8 mouse cellular contexts compared by ENCODE assay signal in genomic region chr2:178413481-178414260, GRCm38 (mm10). TPM values are rescaled to one million over a fixed set of nuclear protein-coding genes. Genes with fewer than 3 reads are reported as not detected.
A peak's percentile ranks its signal among the peaks of the same experiment; 100 is the strongest.
DNase-seq lines count a peak whose midpoint lies in the region; ATAC-seq and TF ChIP-seq lines count a peak whose summit lies in the region.
"Had no signal": no experiment of that assay in that cellular context is flagged by ENCODE, and none has a peak within 500 bp of the region (broad histone marks: within the 10 kb centered on the region; RNA-seq: fewer than 3 reads in every experiment).

No protein-coding gene starts in this region.

- no peaks in the 10 kb centered on the region for H3K36me3 ChIP-seq in E14TG2a.4 (ENCODE audit: insufficient read depth, low read length)
- no peaks in the 10 kb centered on the region for H3K36me3 ChIP-seq in ES-Bruce4 (ENCODE audit: control insufficient read depth, insufficient read depth, low read length, poor library complexity, severe bottlenecking)
- peaks cover 8% of the 10 kb centered on the region for H3K36me3 ChIP-seq in embryonic facial prominence, embryonic 10.5 days (replicated peaks)
- H3K36me3 ChIP-seq in heart, embryonic 15.5 days, result peaks cover 10% of the 10 kb centered on the region
- H3K36me3 ChIP-seq in neural tube, embryonic 11.5 days (ENCODE audit: control insufficient read depth, insufficient read depth, low read length), result no peaks in the 10 kb centered on the region

- H3K4me1 ChIP-seq in E14TG2a.4 (replicated peaks; ENCODE audit: low read depth, low read length) (peaks cover 21% of the 10 kb centered on the region), ES-Bruce4 (ENCODE audit: control insufficient read depth, insufficient read depth, low read length) (no peaks in the 10 kb centered on the region)
- H3K4me1 ChIP-seq in embryonic facial prominence, embryonic 10.5 days, result peaks cover 29% of the 10 kb centered on the region
- H3K4me1 ChIP-seq in heart, embryonic 15.5 days (replicated peaks), result peaks cover 55% of the 10 kb centered on the region
- peaks cover 11% of the 10 kb centered on the region for H3K4me1 ChIP-seq in neural tube, embryonic 11.5 days (ENCODE audit: control insufficient read depth, insufficient read depth, low read length)

- WGBS in embryonic facial prominence, embryonic 10.5 days, result 17% methylated on average over 75 of the region's 75 CpGs
- WGBS in heart, embryonic 15.5 days, result 12% methylated on average over 75 of the region's 75 CpGs
- 16% methylated on average over 75 of the region's 75 CpGs for WGBS in neural tube, embryonic 11.5 days

- no peak for ATAC-seq in heart, embryonic 15.5 days (replicated peaks; ENCODE audit: insufficient number of reproducible peaks, insufficient read depth, low FRiP score, low read depth)
- peak; percentile 10; the same call in 1 of the 2 replicates for ATAC-seq in neural tube, embryonic 11.5 days (ENCODE audit: insufficient read depth, low FRiP score, low TSS enrichment)

- intact Hi-C loops in left cerebral cortex, adult 2 months (cut with DNase I), result no loop called here

- peak overlapping the region; percentile 80 for H3K4me3 ChIP-seq in E14TG2a.4 (replicated peaks; ENCODE audit: low read length)
- peak overlapping the region; percentile 73 for H3K4me3 ChIP-seq in ES-Bruce4 (ENCODE audit: low read depth, low read length)
- H3K4me3 ChIP-seq in embryonic facial prominence, embryonic 10.5 days, result peak overlapping the region; percentile 78
- peak overlapping the region; percentile 74 for H3K4me3 ChIP-seq in heart, embryonic 15.5 days
- peak overlapping the region; percentile 64 for H3K4me3 ChIP-seq in left cerebral cortex, adult 2 months
- peak overlapping the region; percentile 69 for H3K4me3 ChIP-seq in neural tube, embryonic 11.5 days (ENCODE audit: low read depth, low read length)
- H3K4me3 ChIP-seq: myocyte had no signal

- no peak for TF ChIP-seq CTCF in E14TG2a.4 (conservative IDR thresholded peaks at IDR 0.05; ENCODE audit: low read length)
- no peak for TF ChIP-seq CTCF in ES-Bruce4 (IDR thresholded peaks at IDR 0.05; ENCODE audit: low read depth, low read length)
- no peak for TF ChIP-seq CTCF in left cerebral cortex, adult 2 months (IDR thresholded peaks at IDR 0.05)

- TF ChIP-seq EP300 in ES-Bruce4 (IDR thresholded peaks at IDR 0.05; ENCODE audit: insufficient read depth, low read depth, low read length), result no peak

- H3K27ac ChIP-seq in ES-Bruce4 (ENCODE audit: insufficient read depth, low read length), result no peak overlapping the region
- peak overlapping the region; percentile 79 for H3K27ac ChIP-seq in embryonic facial prominence, embryonic 10.5 days (replicated peaks)
- peak overlapping the region; percentile 94 for H3K27ac ChIP-seq in heart, embryonic 15.5 days
- peak overlapping the region; percentile 92 for H3K27ac ChIP-seq in left cerebral cortex, adult 2 months
- H3K27ac ChIP-seq in neural tube, embryonic 11.5 days (ENCODE audit: low read depth, low read length), result no peak overlapping the region

- peak overlapping the region; percentile 99 for H3K4me2 ChIP-seq in heart, embryonic 15.5 days
- peak overlapping the region; percentile 60 for H3K4me2 ChIP-seq in neural tube, embryonic 11.5 days (ENCODE audit: low read depth)

- no peak for DNase-seq in embryonic facial prominence, embryonic 10.5 days (ENCODE audit: low spot score)
- peak; percentile 57 to 62 for DNase-seq in left cerebral cortex, adult 2 months (ENCODE audit: extremely low spot score in 1 of 2, low spot score in 2 of 2)
- DNase-seq in neural tube, embryonic 11.5 days (ENCODE audit: low spot score), result peak; percentile 21
- no peak for DNase-seq in c-Kit-positive CD71-positive TER-119-positive erythroid progenitor cells, embryonic 14.5 days (ENCODE audit: low spot score)

- peaks cover 7% of the 10 kb centered on the region; the same call in 1 of the 2 replicates for H3K9me3 ChIP-seq in E14TG2a.4 (ENCODE audit: low read length)
- no peaks in the 10 kb centered on the region for H3K9me3 ChIP-seq in ES-Bruce4 (replicated peaks; ENCODE audit: control insufficient read depth, insufficient read depth, low read length, poor library complexity, severe bottlenecking)
- no peaks in the 10 kb centered on the region for H3K9me3 ChIP-seq in embryonic facial prominence, embryonic 10.5 days
- H3K9me3 ChIP-seq in heart, embryonic 15.5 days (replicated peaks), result no peaks in the 10 kb centered on the region
- H3K9me3 ChIP-seq in neural tube, embryonic 11.5 days (ENCODE audit: control insufficient read depth, low read length), result no peaks in the 10 kb centered on the region

- peaks cover 69% of the 10 kb centered on the region for H3K27me3 ChIP-seq in E14TG2a.4 (ENCODE audit: insufficient read depth, low read length)
- peaks cover 1% of the 10 kb centered on the region for H3K27me3 ChIP-seq in ES-Bruce4 (ENCODE audit: control insufficient read depth, insufficient read depth, low read length, poor library complexity, severe bottlenecking)
- H3K27me3 ChIP-seq in embryonic facial prominence, embryonic 10.5 days (replicated peaks; ENCODE audit: low read depth, poor library complexity, severe bottlenecking), result peaks cover 57% of the 10 kb centered on the region
- H3K27me3 ChIP-seq in heart, embryonic 15.5 days, result peaks cover 5% of the 10 kb centered on the region; the same call in 1 of the 2 replicates
- peaks cover 12% of the 10 kb centered on the region for H3K27me3 ChIP-seq in neural tube, embryonic 11.5 days (ENCODE audit: control insufficient read depth, insufficient read depth, low read length)

- TF ChIP-seq POLR2A in ES-Bruce4 (IDR thresholded peaks at IDR 0.05; ENCODE audit: insufficient read depth, low read length), result no peak

- H3K9ac ChIP-seq in ES-Bruce4 (ENCODE audit: low read depth, poor library complexity, severe bottlenecking), result peak overlapping the region; percentile 49
- peak overlapping the region; percentile 70 for H3K9ac ChIP-seq in heart, embryonic 15.5 days
- H3K9ac ChIP-seq in neural tube, embryonic 11.5 days (ENCODE audit: low read length), result peak overlapping the region; percentile 37

RNA-seq across cellular contexts. Expression of gene Ppp1r3d, which starts 0.6 kb away (rescaled TPM):
- 0.27 and 0.73 TPM in 2 replicates for polyA plus RNA-seq in ES-Bruce4 (2011; ENCODE audit: insufficient read depth, insufficient read length, low read depth, missing spikeins)
- polyA plus RNA-seq in embryonic facial prominence, embryonic 10.5 days (2016; fragmentation: Nextera tagmentation; extraction: Ambion mirVana), result 1.8 and 1.9 TPM in 2 replicates
- polyA plus RNA-seq in heart, embryonic 15.5 days (2015; fragmentation: Nextera tagmentation; extraction: Ambion mirVana), result 21.3 and 22.8 TPM in 2 replicates
- 1 to 10 TPM; 7.6 to 8.1 TPM for total RNA-seq in left cerebral cortex, adult 2 months (2021)
- polyA plus RNA-seq in neural tube, embryonic 11.5 days (2014; fragmentation: Nextera tagmentation; extraction: Ambion mirVana), result 3.1 and 3.4 TPM in 2 replicates
- polyA plus RNA-seq: myocyte had no signal

RNA-seq across cellular contexts. Expression of gene Fam217b, which starts 0.7 kb away (rescaled TPM):
- polyA plus RNA-seq in ES-Bruce4 (2011; ENCODE audit: insufficient read depth, insufficient read length, low read depth, missing spikeins), result 2.5 and 2.9 TPM in 2 replicates
- polyA plus RNA-seq in embryonic facial prominence, embryonic 10.5 days (2016; fragmentation: Nextera tagmentation; extraction: Ambion mirVana), result 3.4 and 4.7 TPM in 2 replicates
- 7.9 TPM in 2 replicates for polyA plus RNA-seq in heart, embryonic 15.5 days (2015; fragmentation: Nextera tagmentation; extraction: Ambion mirVana)
- total RNA-seq in left cerebral cortex, adult 2 months (2021), result 10 to 100 TPM; 55.1 to 60.2 TPM
- 3.5 and 6.0 TPM in 2 replicates for polyA plus RNA-seq in neural tube, embryonic 11.5 days (2014; fragmentation: Nextera tagmentation; extraction: Ambion mirVana)

RNA-seq across cellular contexts. Expression of gene Sycp2, which starts 6.2 kb away (rescaled TPM):
- 0.78 and 1.1 TPM in 2 replicates for polyA plus RNA-seq in ES-Bruce4 (2011; ENCODE audit: insufficient read depth, insufficient read length, low read depth, missing spikeins)
- polyA plus RNA-seq in embryonic facial prominence, embryonic 10.5 days (2016; fragmentation: Nextera tagmentation; extraction: Ambion mirVana), result 0.05 TPM in 1 of 2 replicates, not detected in the other
- polyA plus RNA-seq in heart, embryonic 15.5 days (2015; fragmentation: Nextera tagmentation; extraction: Ambion mirVana), result 0.06 and 0.18 TPM in 2 replicates
- 1 to 10 TPM; 1.1 to 1.4 TPM for total RNA-seq in left cerebral cortex, adult 2 months (2021)
- polyA plus RNA-seq in neural tube, embryonic 11.5 days (2014; fragmentation: Nextera tagmentation; extraction: Ambion mirVana), result 0.09 and 0.14 TPM in 2 replicates
- polyA plus RNA-seq: myocyte had no signal

RNA-seq across cellular contexts. Expression of gene Cdh26, which starts 16.7 kb away (rescaled TPM):
- not detected in 2 replicates for polyA plus RNA-seq in ES-Bruce4 (2011; ENCODE audit: insufficient read depth, insufficient read length, low read depth, missing spikeins)
- polyA plus RNA-seq in embryonic facial prominence, embryonic 10.5 days (2016; fragmentation: Nextera tagmentation; extraction: Ambion mirVana), result 0.19 TPM in 1 of 2 replicates, not detected in the other
- 0.14 TPM in 1 of 2 replicates, not detected in the other for polyA plus RNA-seq in heart, embryonic 15.5 days (2015; fragmentation: Nextera tagmentation; extraction: Ambion mirVana)
- total RNA-seq in left cerebral cortex, adult 2 months (2021), result under 1 TPM; 0.16 to 0.36 TPM
- 0.15 and 0.34 TPM in 2 replicates for polyA plus RNA-seq in neural tube, embryonic 11.5 days (2014; fragmentation: Nextera tagmentation; extraction: Ambion mirVana)
- polyA plus RNA-seq: myocyte had no signal

Comparison
In these comparisons a context has a peak if more than half of its experiments do, and no peak if none do; other contexts are left out.
1. H3K27ac ChIP-seq: peak in embryonic facial prominence, embryonic 10.5 days (single experiment), heart, embryonic 15.5 days (single experiment) and left cerebral cortex, adult 2 months (single experiment); none in ES-Bruce4 (single experiment) and neural tube, embryonic 11.5 days (single experiment).
2. DNase-seq: peak in left cerebral cortex, adult 2 months (2 of 2) and neural tube, embryonic 11.5 days (single experiment); none in embryonic facial prominence, embryonic 10.5 days (single experiment) and c-Kit-positive CD71-positive TER-119-positive erythroid progenitor cells, embryonic 14.5 days (single experiment).
3. Peak in every context shown above with its lines, with median percentiles within 50 percentile points of each other: H3K4me3 ChIP-seq and H3K9ac ChIP-seq.